In the genomic region with DNA sequence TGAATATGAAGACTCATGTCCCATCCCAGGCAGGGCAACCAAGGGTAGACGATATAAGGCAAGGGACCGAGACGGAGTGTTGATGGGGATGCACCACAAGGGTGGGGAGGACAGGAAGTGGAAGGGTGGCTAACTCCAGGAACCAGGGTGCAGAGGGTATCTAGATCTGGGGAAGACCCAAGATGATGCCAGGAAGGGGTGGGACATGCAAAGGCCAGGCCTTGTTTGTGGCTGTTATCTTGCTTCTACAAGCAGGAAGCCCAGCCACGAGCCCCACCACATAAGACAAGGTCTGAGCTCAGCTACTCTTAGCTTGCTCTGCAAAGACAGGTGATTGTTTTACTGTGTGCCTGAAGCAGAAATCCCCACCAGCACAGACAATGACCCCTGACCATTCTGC, we compare ENCODE assay signal across 11 mouse cellular contexts. TPM values are rescaled to one million over a fixed set of nuclear protein-coding genes. Genes with fewer than 3 reads are reported as not detected.
DNase-seq lines count a peak whose midpoint lies in the region; ATAC-seq and TF ChIP-seq lines count a peak whose summit lies in the region.
"Had no signal": no experiment of that assay in that cellular context is flagged by ENCODE, and none has a peak within 500 bp of the region (broad histone marks: within the 10 kb centered on the region; RNA-seq: fewer than 3 reads in every experiment).

No protein-coding gene starts in this region.

- no peaks in the 10 kb centered on the region for H3K9me3 ChIP-seq in MEL (replicated peaks; ENCODE audit: insufficient read depth, low read length)
- no peaks in the 10 kb centered on the region for H3K9me3 ChIP-seq in liver, embryonic 15.5 days (replicated peaks)
- no peaks in the 10 kb centered on the region for H3K9me3 ChIP-seq in midbrain, embryonic 10.5 days (replicated peaks)
- no peaks in the 10 kb centered on the region for H3K9me3 ChIP-seq in forebrain, embryonic 16.5 days (ENCODE audit: control insufficient read depth, low read length)
- H3K9me3 ChIP-seq: hindbrain, embryonic 12.5 days had no signal

- no peak for TF ChIP-seq CTCF in MEL (IDR thresholded peaks at IDR 0.05 in 2 of 3, conservative IDR thresholded peaks at IDR 0.05 in 1 of 3; ENCODE audit: control insufficient read depth in 1 of 3, insufficient read depth in 1 of 3, low read depth in 2 of 3, low read length in 3 of 3, poor library complexity in 1 of 3, severe bottlenecking in 1 of 3)
- no peak for TF ChIP-seq CTCF in small intestine, adult 2 months (IDR thresholded peaks at IDR 0.05; ENCODE audit: extremely low read depth, insufficient read length, insufficient replicate concordance, low read depth, low read length)

- no peaks in the 10 kb centered on the region; the same call in 1 of the 2 replicates for H3K79me2 ChIP-seq in MEL (ENCODE audit: control insufficient read depth, insufficient read depth, low read length, poor library complexity)

- no peaks in the 10 kb centered on the region for H3K27me3 ChIP-seq in MEL (ENCODE audit: control insufficient read depth in 1 of 2, insufficient read depth in 2 of 2, low read length in 2 of 2)
- H3K27me3 ChIP-seq in liver, embryonic 15.5 days: no peaks in the 10 kb centered on the region
- H3K27me3 ChIP-seq in small intestine, adult 2 months (ENCODE audit: control insufficient read depth, insufficient read depth, low read length): no peaks in the 10 kb centered on the region
- H3K27me3 ChIP-seq in midbrain, embryonic 10.5 days (ENCODE audit: low read depth, poor library complexity, severe bottlenecking): no peaks in the 10 kb centered on the region
- no peaks in the 10 kb centered on the region for H3K27me3 ChIP-seq in forebrain, embryonic 16.5 days (replicated peaks; ENCODE audit: control insufficient read depth, insufficient read depth, low read length)
- H3K27me3 ChIP-seq: hindbrain, embryonic 12.5 days had no signal

- peak; percentile 83 to 85 for TF ChIP-seq EP300 in MEL (IDR thresholded peaks at IDR 0.05; ENCODE audit: low read depth in 1 of 2, low read length in 2 of 2)

- H3K27ac ChIP-seq in MEL (ENCODE audit: control insufficient read depth, low read depth, low read length): peak overlapping the region; percentile 82
- H3K27ac ChIP-seq in liver, embryonic 15.5 days (replicated peaks): no peak overlapping the region
- peak overlapping the region; percentile 25; the same call in 1 of the 2 replicates for H3K27ac ChIP-seq in small intestine, adult 2 months (ENCODE audit: insufficient read depth, low read depth, low read length)
- no peak overlapping the region for H3K27ac ChIP-seq in midbrain, embryonic 10.5 days (replicated peaks)
- H3K27ac ChIP-seq in forebrain, embryonic 16.5 days (ENCODE audit: low read length): no peak overlapping the region
- H3K27ac ChIP-seq: hindbrain, embryonic 12.5 days had no signal

- no peak overlapping the region for H3K4me2 ChIP-seq in liver, embryonic 15.5 days
- H3K4me2 ChIP-seq in forebrain, embryonic 16.5 days (ENCODE audit: low read length): no peak overlapping the region
- H3K4me2 ChIP-seq: hindbrain, embryonic 12.5 days had no signal

- ATAC-seq in liver, embryonic 15.5 days (ENCODE audit: insufficient read depth): peak; percentile 76
- ATAC-seq in forebrain, embryonic 16.5 days: no peak

- TF ChIP-seq POLR2A in MEL (IDR thresholded peaks at IDR 0.05; ENCODE audit: control insufficient read depth in 1 of 2, insufficient read depth in 1 of 2, low read depth in 1 of 2, low read length in 2 of 2, poor library complexity in 1 of 2): peak in 1 of 2 experiments; percentile 59; a peak in 1 of 4 replicates
- no peak for TF ChIP-seq POLR2A in small intestine, adult 2 months (IDR thresholded peaks at IDR 0.05; ENCODE audit: low read depth, low read length)

- no peak for TF ChIP-seq RAD21 in MEL (IDR thresholded peaks at IDR 0.05; ENCODE audit: low read depth, low read length)

- peaks cover 0 to 18% of the 10 kb centered on the region in 2 experiments; a peak in 2 of 4 replicates for H3K36me3 ChIP-seq in MEL (ENCODE audit: control insufficient read depth in 1 of 2, insufficient read depth in 2 of 2, low read length in 2 of 2)
- H3K36me3 ChIP-seq in liver, embryonic 15.5 days (replicated peaks): no peaks in the 10 kb centered on the region
- H3K36me3 ChIP-seq in small intestine, adult 2 months (ENCODE audit: control insufficient read depth, insufficient read depth, low read length): no peaks in the 10 kb centered on the region
- H3K36me3 ChIP-seq in midbrain, embryonic 10.5 days: no peaks in the 10 kb centered on the region
- H3K36me3 ChIP-seq in forebrain, embryonic 16.5 days (ENCODE audit: control insufficient read depth, insufficient read depth): no peaks in the 10 kb centered on the region
- H3K36me3 ChIP-seq: hindbrain, embryonic 12.5 days had no signal

- H3K4me3 ChIP-seq in MEL (ENCODE audit: control insufficient read depth in 1 of 2, insufficient read depth in 1 of 2, low read depth in 2 of 2, low read length in 2 of 2): peak overlapping the region; percentile 11 to 19; a peak in 2 of 4 replicates
- no peak overlapping the region for H3K4me3 ChIP-seq in liver, embryonic 15.5 days (replicated peaks)
- H3K4me3 ChIP-seq in small intestine, adult 2 months (ENCODE audit: low read depth, low read length): no peak overlapping the region
- no peak overlapping the region for H3K4me3 ChIP-seq in midbrain, embryonic 10.5 days
- H3K4me3 ChIP-seq in forebrain, embryonic 16.5 days (replicated peaks; ENCODE audit: low read length): no peak overlapping the region
- H3K4me3 ChIP-seq: erythroblast, embryonic 14.5 days; hindbrain, embryonic 12.5 days had no signal

- peak; percentile 88 for DNase-seq in CD4-positive helper T cell, adult 2 months (ENCODE audit: low read depth, low spot score)
- DNase-seq in MEL (ENCODE audit: low read depth, low spot score): peak; percentile 98
- DNase-seq in cerebellum, postnatal 25 days: no peak
- no peak for DNase-seq in midbrain, embryonic 10.5 days (ENCODE audit: low spot score)
- DNase-seq: cerebellum, adult 9-10 months; kidney, postnatal 4 days had no signal

- WGBS in liver, embryonic 15.5 days (ENCODE audit: insufficient replicate concordance): 22% methylated on average over 4 of the region's 4 CpGs
- WGBS in small intestine, adult 2 months: 62% methylated on average over 4 of the region's 4 CpGs
- 83% methylated on average over 4 of the region's 4 CpGs for WGBS in midbrain, embryonic 10.5 days
- WGBS in forebrain, embryonic 16.5 days: 88% methylated on average over 4 of the region's 4 CpGs

- H3K9ac ChIP-seq in MEL (ENCODE audit: control insufficient read depth, low read depth, low read length, poor library complexity, severe bottlenecking): peak overlapping the region; percentile 50
- H3K9ac ChIP-seq in liver, embryonic 15.5 days: no peak overlapping the region
- no peak overlapping the region for H3K9ac ChIP-seq in forebrain, embryonic 16.5 days (replicated peaks; ENCODE audit: low read depth, low read length)
- H3K9ac ChIP-seq: hindbrain, embryonic 12.5 days had no signal

- peaks cover 17 to 29% of the 10 kb centered on the region in 2 experiments for H3K4me1 ChIP-seq in MEL (ENCODE audit: control insufficient read depth in 1 of 2, insufficient read depth in 2 of 2, low read length in 2 of 2)
- peaks cover 25% of the 10 kb centered on the region for H3K4me1 ChIP-seq in liver, embryonic 15.5 days (replicated peaks)
- peaks cover 15% of the 10 kb centered on the region for H3K4me1 ChIP-seq in small intestine, adult 2 months (ENCODE audit: control insufficient read depth, insufficient read depth, insufficient read length, low read length)
- H3K4me1 ChIP-seq in midbrain, embryonic 10.5 days: no peaks in the 10 kb centered on the region; the same call in 1 of the 2 replicates
- H3K4me1 ChIP-seq in forebrain, embryonic 16.5 days (replicated peaks; ENCODE audit: control insufficient read depth, insufficient read depth, low read length): no peaks in the 10 kb centered on the region
- H3K4me1 ChIP-seq: hindbrain, embryonic 12.5 days had no signal

TF ChIP-seq in MEL, 35 proteins besides CTCF, POLR2A, EP300 and RAD21 (continues in another document):
- TF ChIP-seq MAZ (IDR thresholded peaks at IDR 0.05; ENCODE audit: low read depth, low read length) (peak; percentile 98), TCF12 (IDR thresholded peaks at IDR 0.05; ENCODE audit: low read depth, low read length) (peak; percentile 87), RCOR1 (IDR thresholded peaks at IDR 0.05; ENCODE audit: low read depth, low read length) (peak; percentile 76), ZMIZ1 (IDR thresholded peaks at IDR 0.05; ENCODE audit: low read depth, low read length) (no peak; the same call in 1 of the 2 replicates), UBTF (IDR thresholded peaks at IDR 0.05; ENCODE audit: borderline replicate concordance, insufficient read depth, low read depth, low read length) (0 out of 2 replicates have a peak, but pooled peaks have one; percentile 42), MAFK (IDR thresholded peaks at IDR 0.05; ENCODE audit: borderline replicate concordance, low read depth, low read length) (0 out of 2 replicates have a peak, but pooled peaks have one; percentile 63), MXI1 (IDR thresholded peaks at IDR 0.05; ENCODE audit: low read depth, low read length) (peak; percentile 76), NRF1 (IDR thresholded peaks at IDR 0.05; ENCODE audit: insufficient read depth, low read depth, low read length, poor library complexity, severe bottlenecking) (no peak), MYC (IDR thresholded peaks at IDR 0.05; ENCODE audit: low read depth, low read length) (peak; percentile 84), MYB (IDR thresholded peaks at IDR 0.05; ENCODE audit: low read depth, low read length) (0 out of 2 replicates have a peak, but pooled peaks have one; percentile 40), CHD2 (IDR thresholded peaks at IDR 0.05; ENCODE audit: low read length) (no peak), POLR2AphosphoS2 (IDR thresholded peaks at IDR 0.05; ENCODE audit: low read length) (no peak; the same call in 1 of the 2 replicates), KAT2A (conservative IDR thresholded peaks at IDR 0.05; ENCODE audit: low read depth, low read length) (peak; percentile 60; the same call in 1 of the 2 replicates), GATA1 (IDR thresholded peaks at IDR 0.05; ENCODE audit: low read depth, low read length) (peak; percentile 95), ZKSCAN1 (IDR thresholded peaks at IDR 0.05; ENCODE audit: low read depth, low read length) (no peak), MEF2A (IDR thresholded peaks at IDR 0.05; ENCODE audit: extremely low read depth, insufficient replicate concordance, low read depth, low read length, poor library complexity, severe bottlenecking) (no peak)

RNA-seq across cellular contexts. Expression of a gene that starts 50.4 kb away (rescaled TPM):
- total RNA-seq in MEL (2012; rRNA removed): 19.0 and 21.0 TPM in 2 replicates
- 10 to 100 TPM; 23.3 to 78.7 TPM for polyA plus RNA-seq in MEL (2012; ENCODE audit: insufficient read depth in 1 of 2, insufficient read length in 2 of 2, low read depth in 1 of 2, low replicate concordance in 2 of 2, missing spikeins in 1 of 2)
- polyA plus RNA-seq in liver, embryonic 15.5 days (2015; fragmentation: Nextera tagmentation; extraction: Ambion mirVana): 7.4 and 8.2 TPM in 2 replicates
- polyA plus RNA-seq in small intestine, adult 2 months (2012; rRNA removed): 8.1 and 14.6 TPM in 2 replicates
- polyA plus RNA-seq in midbrain, embryonic 10.5 days (2016; fragmentation: Nextera tagmentation; extraction: Ambion mirVana): 3.5 and 3.8 TPM in 2 replicates
- polyA plus RNA-seq in forebrain, embryonic 16.5 days (2015; fragmentation: Nextera tagmentation; extraction: Ambion mirVana): 0.83 and 0.85 TPM in 2 replicates

Comparison
In these comparisons a context has a peak if more than half of its experiments do, and no peak if none do; other contexts are left out.
1. DNase-seq: peak in CD4-positive helper T cell, adult 2 months (single experiment) and MEL (single experiment); none in cerebellum, postnatal 25 days (0 of 2) and midbrain, embryonic 10.5 days (single experiment).
2. H3K27ac ChIP-seq: peak in MEL (single experiment) and small intestine, adult 2 months (single experiment); none in liver, embryonic 15.5 days (single experiment), midbrain, embryonic 10.5 days (single experiment) and forebrain, embryonic 16.5 days (single experiment).
3. H3K4me3 ChIP-seq: peak in MEL (2 of 2); none in liver, embryonic 15.5 days (single experiment), small intestine, adult 2 months (single experiment), midbrain, embryonic 10.5 days (single experiment) and forebrain, embryonic 16.5 days (single experiment).